Mouse (Mus musculus): ENCODE data around the gene Ston2. TPM values are rescaled to one million over a fixed set of nuclear protein-coding genes. Genes with fewer than 3 reads are reported as not detected.

The Ston2 gene
- 21.9 and 22.0 TPM in 2 replicates for total RNA-seq (2014; rRNA removed)
- polyA plus RNA-seq (2015; fragmentation: Nextera tagmentation; extraction: Ambion mirVana), result 7.7 and 8.0 TPM in 2 replicates

DNA sequence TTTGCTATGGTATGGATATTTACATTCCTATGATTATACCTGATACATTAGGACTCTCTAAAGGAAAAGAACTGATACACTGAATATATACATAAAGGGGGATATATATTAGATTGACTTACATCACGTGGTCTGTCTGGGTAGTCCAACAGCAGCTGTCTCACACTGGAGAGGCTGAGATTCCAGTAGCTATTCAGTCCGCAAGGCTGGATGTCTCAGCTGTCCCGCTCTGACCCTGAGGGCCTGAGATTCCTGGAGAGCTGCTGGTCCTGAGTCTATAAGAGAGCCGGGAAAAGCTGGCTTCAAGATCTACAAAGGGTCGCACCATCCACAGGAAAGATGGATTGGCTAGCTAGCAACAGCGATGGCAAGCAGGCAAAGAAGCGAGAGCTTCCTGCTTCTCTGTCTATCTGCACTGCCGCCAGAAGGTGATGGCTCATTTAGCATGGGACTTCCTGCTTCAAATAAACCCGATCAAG lies at the start of gene Ston2:
Gene Ston2, minus strand, starts transcription at position 429 of the 479 bp plus-strand sequence.
- 80% methylated on average over 9 of the region's 9 CpGs for WGBS
- H3K9me3 ChIP-seq (ENCODE audit: low read length), result no peaks in the 10 kb centered on the region

DNA sequence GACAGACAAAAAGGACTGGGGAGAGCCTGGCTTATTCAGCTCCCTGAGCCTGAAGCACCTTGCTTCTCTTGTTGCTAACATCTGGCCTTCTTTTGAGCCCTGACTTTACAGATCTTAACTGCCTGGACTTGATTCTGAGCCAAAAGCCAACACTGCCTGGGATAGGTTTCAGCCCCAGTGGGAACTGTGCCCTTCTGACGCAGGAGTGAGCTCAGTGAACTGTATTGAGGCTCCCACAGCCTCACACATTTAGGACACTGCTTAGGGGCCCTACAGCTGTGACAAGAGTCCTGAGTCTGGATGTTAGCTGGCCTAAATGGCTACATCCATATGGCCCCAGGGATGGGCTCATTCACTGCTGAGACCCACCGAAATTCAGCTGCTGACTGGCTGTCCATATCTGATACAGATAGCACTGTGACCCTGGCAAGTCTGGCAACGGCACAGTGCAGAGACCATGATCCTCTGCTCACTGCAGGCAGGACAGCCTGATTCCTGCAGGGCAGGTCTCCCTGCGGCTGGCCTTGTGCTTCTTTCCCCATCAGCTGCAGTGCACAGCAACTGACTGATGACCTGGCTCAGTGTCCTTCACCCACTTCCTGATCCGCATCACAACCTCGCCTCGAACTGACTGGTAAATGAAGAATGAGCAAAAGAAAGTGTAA lies 49.3 kb upstream of the Ston2 start:
- no peak for TF ChIP-seq CTCF (IDR thresholded peaks at IDR 0.05; ENCODE audit: low read depth)
- Histone ChIP-seq H3K9ac (replicated peaks; ENCODE audit: low read length) (no peak overlapping the region), H3K27me3 (ENCODE audit: insufficient read depth, low read length) (no peaks in the 10 kb centered on the region), H3K4me2 (ENCODE audit: low read depth, low read length) (no peak overlapping the region), H3K9me3 (ENCODE audit: low read length) (no peaks in the 10 kb centered on the region), H3K4me1 (ENCODE audit: insufficient read depth, low read length) (no peaks in the 10 kb centered on the region), H3K27ac (no peak overlapping the region), H3K36me3 (ENCODE audit: insufficient read depth, low read length) (peaks cover 67% of the 10 kb centered on the region), H3K4me3 (ENCODE audit: low read length) (no peak overlapping the region)
- ATAC-seq (no peak), DNase-seq (ENCODE audit: low spot score) (no peak)
- WGBS, result 89% methylated on average over 7 of the region's 7 CpGs

More for the DNA sequence above, at the start of gene Ston2:
- Histone ChIP-seq H3K4me3 (ENCODE audit: low read length) (no peak within 1 kb of the TSS), H3K4me1 (ENCODE audit: insufficient read depth, low read length) (no peaks in the 10 kb centered on the region), H3K36me3 (ENCODE audit: insufficient read depth, low read length) (no peaks in the 10 kb centered on the region), H3K9ac (replicated peaks; ENCODE audit: low read length) (no peak within 1 kb of the TSS), H3K27me3 (ENCODE audit: insufficient read depth, low read length) (no peaks in the 10 kb centered on the region), H3K27ac (no peak within 1 kb of the TSS), H3K4me2 (ENCODE audit: low read depth, low read length) (no peak within 1 kb of the TSS)
- TF ChIP-seq CTCF (IDR thresholded peaks at IDR 0.05; ENCODE audit: low read depth), result no peak
- no peak for DNase-seq (ENCODE audit: low spot score)
- no peak for ATAC-seq

DNA sequence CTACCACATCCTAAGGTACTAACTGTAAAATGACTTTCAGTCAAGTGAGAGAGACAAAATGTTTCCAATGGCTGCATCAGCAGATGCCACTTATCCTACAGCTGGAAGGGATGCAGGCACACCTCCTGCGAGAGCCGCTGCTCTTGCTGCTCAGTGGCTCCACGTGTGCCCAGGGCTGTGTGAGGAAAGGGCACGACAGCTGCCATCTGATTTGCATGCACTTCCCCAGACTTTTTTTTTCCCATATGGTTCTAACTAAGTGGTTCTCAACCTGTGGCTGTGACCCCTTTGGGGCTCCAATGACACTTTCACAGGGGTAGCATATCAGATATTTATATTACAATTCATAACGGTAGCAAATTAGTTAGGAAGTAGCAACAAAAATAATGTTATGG lies 45.7 kb upstream of the Ston2 start:
- no peak for DNase-seq (ENCODE audit: low spot score)
- WGBS, result 64% methylated on average over 5 of the region's 5 CpGs

DNA sequence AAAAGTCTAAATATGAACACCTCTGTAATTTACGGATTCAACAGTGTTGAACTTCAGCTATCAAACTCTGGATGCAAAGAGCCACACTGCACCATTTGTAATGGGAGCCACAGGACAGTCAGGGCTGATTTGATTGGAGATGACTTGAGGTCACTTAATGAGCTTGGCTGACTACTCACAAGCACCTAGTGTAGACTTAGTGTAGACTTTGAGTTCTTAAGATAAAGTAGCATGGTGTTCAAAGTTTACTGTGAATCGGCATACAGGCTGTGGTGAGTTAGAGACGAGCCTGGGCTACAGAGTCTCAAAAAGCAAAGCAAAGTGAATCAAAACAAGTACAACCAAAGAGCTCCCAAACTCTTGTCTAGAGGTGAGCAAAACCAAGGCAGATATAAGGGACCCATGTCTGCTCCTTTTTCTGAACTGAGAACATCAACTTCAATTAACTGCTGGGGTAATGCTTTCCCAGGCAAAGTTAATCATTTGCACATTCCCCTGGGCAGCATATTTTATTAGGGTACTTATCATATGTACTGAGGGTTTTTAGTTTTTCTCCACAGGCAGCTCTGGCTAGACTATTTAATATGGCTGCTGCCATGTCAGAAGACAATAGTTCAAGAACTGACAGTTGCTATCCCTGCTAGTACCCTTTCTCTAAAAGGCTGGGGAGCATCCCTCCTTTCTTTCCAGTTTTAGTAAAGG lies 45.2 kb upstream of the Ston2 start:
- H3K27ac ChIP-seq, result no peak overlapping the region
- H3K9ac ChIP-seq (replicated peaks; ENCODE audit: low read length), result no peak overlapping the region
- no peak for ATAC-seq
- H3K36me3 ChIP-seq (ENCODE audit: insufficient read depth, low read length), result peaks cover 51% of the 10 kb centered on the region
- no peaks in the 10 kb centered on the region for H3K27me3 ChIP-seq (ENCODE audit: insufficient read depth, low read length)
- no peaks in the 10 kb centered on the region for H3K4me1 ChIP-seq (ENCODE audit: insufficient read depth, low read length)
- TF ChIP-seq CTCF (IDR thresholded peaks at IDR 0.05; ENCODE audit: low read depth), result no peak
- no peak for DNase-seq (ENCODE audit: low spot score)
- no peak overlapping the region for H3K4me3 ChIP-seq (ENCODE audit: low read length)
- 94% methylated on average over 3 of the region's 3 CpGs for WGBS
- H3K9me3 ChIP-seq (ENCODE audit: low read length), result no peaks in the 10 kb centered on the region
- H3K4me2 ChIP-seq (ENCODE audit: low read depth, low read length), result no peak overlapping the region

More for the DNA sequence above, 45.7 kb upstream of the Ston2 start:
- H3K4me3 ChIP-seq (ENCODE audit: low read length), result no peak overlapping the region
- H3K9me3 ChIP-seq (ENCODE audit: low read length), result no peaks in the 10 kb centered on the region
- H3K9ac ChIP-seq (replicated peaks; ENCODE audit: low read length), result no peak overlapping the region
- H3K4me2 ChIP-seq (ENCODE audit: low read depth, low read length), result no peak overlapping the region
- TF ChIP-seq CTCF (IDR thresholded peaks at IDR 0.05; ENCODE audit: low read depth), result no peak
- ATAC-seq, result no peak
- H3K27ac ChIP-seq, result no peak overlapping the region
- H3K27me3 ChIP-seq (ENCODE audit: insufficient read depth, low read length), result no peaks in the 10 kb centered on the region
- peaks cover 54% of the 10 kb centered on the region for H3K36me3 ChIP-seq (ENCODE audit: insufficient read depth, low read length)
- no peaks in the 10 kb centered on the region for H3K4me1 ChIP-seq (ENCODE audit: insufficient read depth, low read length)

DNA sequence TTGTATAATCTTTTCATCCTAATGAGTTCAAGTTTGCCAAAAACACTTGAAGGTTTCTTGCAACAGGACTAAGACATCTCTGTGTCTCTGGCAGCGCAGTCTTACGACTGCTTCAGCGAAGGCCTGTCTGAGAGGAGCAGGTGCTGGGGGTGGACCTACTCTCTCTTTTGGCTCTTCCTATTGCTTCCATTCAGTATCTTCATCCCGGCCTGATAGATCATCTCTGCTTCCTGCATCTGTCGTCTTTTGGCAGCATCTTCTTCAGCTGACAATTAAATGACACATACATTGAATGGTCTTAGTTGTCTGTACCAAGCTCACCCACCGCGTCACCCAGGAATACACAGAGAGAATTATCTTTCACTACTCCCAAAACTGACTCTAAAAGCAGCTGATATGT lies 43.2 kb upstream of the Ston2 start:
- WGBS, result 67% methylated on average over 7 of the region's 7 CpGs
- Histone ChIP-seq H3K4me1 (ENCODE audit: insufficient read depth, low read length) (no peaks in the 10 kb centered on the region), H3K36me3 (ENCODE audit: insufficient read depth, low read length) (peaks cover 37% of the 10 kb centered on the region), H3K4me3 (ENCODE audit: low read length) (no peak overlapping the region), H3K27me3 (ENCODE audit: insufficient read depth, low read length) (no peaks in the 10 kb centered on the region), H3K9me3 (ENCODE audit: low read length) (no peaks in the 10 kb centered on the region), H3K27ac (no peak overlapping the region), H3K9ac (replicated peaks; ENCODE audit: low read length) (no peak overlapping the region), H3K4me2 (ENCODE audit: low read depth, low read length) (no peak overlapping the region)
- no peak for TF ChIP-seq CTCF (IDR thresholded peaks at IDR 0.05; ENCODE audit: low read depth)
- ATAC-seq (peak; percentile 86), DNase-seq (ENCODE audit: low spot score) (peak; percentile 54)

DNA sequence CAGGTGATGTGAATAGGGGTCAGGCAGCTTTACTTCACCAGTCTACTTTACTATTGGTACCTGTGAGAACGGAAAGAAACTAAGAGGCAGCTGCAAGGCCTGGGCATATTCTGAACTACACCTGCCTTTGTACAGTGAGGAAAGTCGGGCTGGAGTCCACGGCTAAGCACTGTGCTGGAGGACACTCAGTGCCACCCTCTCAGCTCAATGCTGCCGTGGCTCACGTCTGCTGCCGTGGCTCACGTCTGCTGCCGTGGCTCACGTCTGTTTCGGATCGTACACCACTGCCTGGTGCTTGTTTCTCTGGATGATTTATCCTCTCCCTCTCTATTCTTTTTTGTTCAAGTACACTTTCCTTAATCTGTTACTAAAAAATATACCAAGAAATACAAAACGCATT lies 32.3 kb upstream of the Ston2 start:
- no peak for TF ChIP-seq CTCF (IDR thresholded peaks at IDR 0.05; ENCODE audit: low read depth)
- peaks cover 43% of the 10 kb centered on the region for H3K36me3 ChIP-seq (ENCODE audit: insufficient read depth, low read length)
- no peak overlapping the region for H3K9ac ChIP-seq (replicated peaks; ENCODE audit: low read length)
- no peak for DNase-seq (ENCODE audit: low spot score)
- H3K4me3 ChIP-seq (ENCODE audit: low read length), result no peak overlapping the region
- no peak overlapping the region for H3K27ac ChIP-seq
- no peaks in the 10 kb centered on the region for H3K27me3 ChIP-seq (ENCODE audit: insufficient read depth, low read length)
- no peaks in the 10 kb centered on the region for H3K4me1 ChIP-seq (ENCODE audit: insufficient read depth, low read length)
- no peaks in the 10 kb centered on the region for H3K9me3 ChIP-seq (ENCODE audit: low read length)
- WGBS, result 94% methylated on average over 12 of the region's 12 CpGs
- no peak for ATAC-seq
- no peak overlapping the region for H3K4me2 ChIP-seq (ENCODE audit: low read depth, low read length)

DNA sequence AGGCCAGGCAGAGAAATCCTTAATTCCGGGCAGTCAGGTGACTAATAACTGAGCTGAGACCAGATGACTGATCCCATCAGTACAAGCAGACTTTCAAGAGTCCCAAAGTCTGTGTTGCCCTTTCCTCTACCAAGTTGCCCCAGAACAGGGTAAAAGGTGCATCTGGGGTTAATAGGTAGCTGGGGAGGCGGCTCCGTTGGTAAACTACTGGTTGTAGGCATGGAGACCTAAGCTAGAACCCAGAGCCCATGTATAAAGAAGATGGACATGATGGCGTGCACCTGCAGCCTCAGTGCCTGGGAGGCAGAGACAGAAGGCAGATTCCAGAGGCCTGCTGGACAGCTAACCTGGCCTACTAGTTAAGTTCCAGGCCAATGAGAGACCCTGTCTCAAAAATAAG lies 30.5 kb upstream of the Ston2 start:
- H3K27me3 ChIP-seq (ENCODE audit: insufficient read depth, low read length), result no peaks in the 10 kb centered on the region
- no peaks in the 10 kb centered on the region for H3K4me1 ChIP-seq (ENCODE audit: insufficient read depth, low read length)
- H3K4me2 ChIP-seq (ENCODE audit: low read depth, low read length), result no peak overlapping the region
- DNase-seq (ENCODE audit: low spot score) (no peak), ATAC-seq (no peak)
- TF ChIP-seq CTCF (IDR thresholded peaks at IDR 0.05; ENCODE audit: low read depth), result no peak
- 94% methylated on average over 4 of the region's 4 CpGs for WGBS
- peaks cover 47% of the 10 kb centered on the region for H3K36me3 ChIP-seq (ENCODE audit: insufficient read depth, low read length)
- no peaks in the 10 kb centered on the region for H3K9me3 ChIP-seq (ENCODE audit: low read length)
- H3K9ac ChIP-seq (replicated peaks; ENCODE audit: low read length), result no peak overlapping the region
- no peak overlapping the region for H3K27ac ChIP-seq
- no peak overlapping the region for H3K4me3 ChIP-seq (ENCODE audit: low read length)

All from hindbrain, postnatal 0 days (tissue).